Mouse (Mus musculus) urinary bladder, postnatal 36 days (tissue): ENCODE results near the gene Ryr2.

ENCODE experiments used
- DNase-seq, 2 experiments: peaks; one replicate each; pipeline ENCODE4 v3.0.0; 2022; ENCODE audit warnings: low spot score in 2 of 2, mixed read lengths in 1 of 2

The Ryr2 gene

DNA sequence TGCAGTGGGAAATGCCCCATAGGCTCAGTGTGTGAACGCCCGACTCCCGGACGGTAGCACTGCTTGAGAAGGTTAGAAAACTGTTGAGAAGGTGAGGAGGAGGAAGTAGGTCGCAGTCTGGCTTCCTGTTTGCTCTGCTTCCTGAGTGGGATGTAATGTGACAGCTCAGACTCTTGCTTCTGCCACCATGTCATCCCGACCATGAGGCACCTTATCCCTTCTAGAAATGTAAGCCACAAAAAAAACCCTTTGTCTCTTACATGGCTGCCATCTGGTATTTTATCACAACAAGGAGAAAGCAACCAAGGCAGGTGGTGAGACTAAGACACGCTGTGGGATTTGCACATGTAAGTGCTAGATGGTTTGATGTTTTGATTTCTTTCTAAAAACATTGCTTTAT, 12.2 kb downstream of the Ryr2 start:
- DNase-seq, result no peak

DNA sequence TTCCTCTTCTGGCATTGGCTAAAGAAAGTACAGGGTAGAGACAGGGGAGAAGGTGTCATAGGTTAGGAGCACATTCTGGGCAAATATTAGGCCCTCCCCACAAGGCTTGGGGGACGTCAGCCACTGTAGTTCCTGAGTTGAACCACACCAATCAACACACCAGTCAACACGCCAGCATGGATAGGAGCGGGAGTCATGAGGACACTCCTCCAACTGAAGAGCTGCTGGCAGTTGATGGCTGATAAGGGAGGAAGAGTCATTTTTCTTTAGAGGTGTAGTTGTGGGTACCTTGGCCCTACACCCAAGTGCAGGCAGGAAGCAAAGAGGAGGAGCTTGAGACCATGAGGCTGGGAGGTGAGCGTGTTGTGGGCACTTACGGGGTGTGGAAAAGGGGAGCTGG, 13.6 kb downstream of the Ryr2 start:
- no peak for DNase-seq

DNA sequence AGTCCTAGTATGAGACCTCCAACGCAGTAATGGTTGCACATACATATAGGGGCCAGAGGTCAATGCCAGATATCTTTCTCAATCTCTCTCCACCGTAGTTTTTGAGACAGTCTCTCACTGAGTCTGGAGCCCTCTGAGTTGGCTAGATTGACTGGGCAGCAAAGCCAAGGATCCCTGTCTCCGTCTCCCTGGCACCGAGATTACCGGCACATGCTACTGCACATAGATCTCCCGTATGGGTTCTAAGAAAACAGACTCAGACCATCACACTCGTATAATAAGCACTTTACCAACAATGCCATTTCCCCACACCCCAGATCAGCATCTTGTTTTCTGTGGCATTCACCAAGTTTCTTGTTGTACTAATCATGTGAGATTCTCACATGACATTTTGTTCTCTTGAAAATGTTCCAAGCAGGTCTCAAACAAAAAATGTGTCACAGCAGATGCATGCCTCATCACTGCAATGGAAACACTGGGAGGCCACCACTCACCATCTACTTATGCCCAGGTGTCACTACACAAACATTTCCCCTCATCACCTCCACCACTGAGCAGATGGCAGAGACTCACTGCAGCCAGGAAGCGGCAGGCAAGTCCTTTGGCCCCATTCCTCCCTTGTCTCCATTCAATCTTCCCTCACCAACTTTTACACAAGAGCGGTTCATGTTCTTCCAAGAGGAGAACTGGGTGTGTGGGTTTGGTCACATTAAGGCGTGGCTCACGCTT, 14.2 kb downstream of the Ryr2 start:
- DNase-seq, result no peak

DNA sequence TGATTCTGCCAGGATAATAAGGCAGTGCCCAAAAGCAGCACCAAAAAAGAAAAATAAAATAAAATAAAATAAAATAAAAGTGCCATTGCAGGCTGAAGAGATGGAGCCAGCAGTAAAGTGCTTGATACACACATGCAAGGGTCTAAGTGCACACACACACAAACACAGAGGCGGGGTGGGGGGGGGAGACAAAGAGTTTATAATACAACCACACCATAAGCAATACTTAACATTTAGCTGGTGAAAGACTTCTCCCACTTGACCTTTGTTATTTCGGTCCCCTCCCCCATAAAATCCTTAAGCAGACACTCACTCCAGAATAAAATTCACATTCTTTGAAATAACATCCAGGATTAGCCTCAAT, 22.7 kb downstream of the Ryr2 start:
- DNase-seq, result no peak

DNA sequence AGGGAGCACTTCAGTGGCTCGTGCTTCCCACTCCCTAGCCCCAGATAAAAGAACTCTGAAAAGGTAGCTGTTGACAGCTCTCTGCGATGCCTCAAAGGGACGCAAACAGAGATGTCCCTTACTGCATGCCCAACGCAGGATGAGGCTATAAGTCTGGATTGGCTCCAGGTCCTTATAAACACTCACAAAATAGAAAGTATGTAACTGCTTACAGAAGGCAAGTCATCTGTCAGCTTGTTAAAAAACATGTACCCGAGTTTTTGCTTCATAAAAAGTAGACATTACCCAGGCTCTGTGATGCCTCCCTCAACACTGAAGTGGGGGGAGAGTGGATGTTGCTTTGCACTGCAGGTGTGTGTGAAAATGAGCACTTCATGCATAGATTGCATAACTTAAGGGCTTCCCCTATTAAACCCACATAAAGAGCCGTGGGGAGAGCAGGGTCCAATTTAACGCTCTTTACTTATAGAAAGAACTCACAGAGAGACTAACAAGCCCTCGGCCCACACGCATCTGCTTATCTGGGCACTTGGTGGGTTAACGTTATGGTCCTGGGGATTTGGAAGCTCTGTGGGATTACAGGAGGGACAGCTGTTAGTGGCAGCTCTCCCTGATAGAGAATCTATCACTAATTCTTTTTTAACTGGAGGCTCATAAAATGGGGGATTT, 23.2 kb downstream of the Ryr2 start:
- no peak for DNase-seq

DNA sequence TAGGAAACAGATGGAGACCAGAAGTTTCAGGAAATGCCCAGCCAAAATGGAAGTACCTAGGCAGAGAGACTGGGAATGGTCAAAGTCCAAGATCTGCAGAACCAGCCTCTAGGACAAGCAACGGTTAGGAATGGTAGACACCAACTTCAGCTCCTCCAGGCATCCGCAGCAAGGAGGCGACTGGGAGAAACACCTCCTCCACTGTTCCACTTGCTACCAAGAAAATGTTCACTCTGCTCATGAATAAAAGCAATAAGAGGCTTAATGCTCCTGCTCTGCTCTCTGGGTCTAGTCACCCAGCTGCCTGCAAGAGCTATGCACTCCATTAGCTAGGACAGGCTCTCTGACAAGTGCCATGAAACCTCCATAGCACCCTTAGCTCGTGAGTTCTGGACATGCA, 26.2 kb downstream of the Ryr2 start:
- no peak for DNase-seq

DNA sequence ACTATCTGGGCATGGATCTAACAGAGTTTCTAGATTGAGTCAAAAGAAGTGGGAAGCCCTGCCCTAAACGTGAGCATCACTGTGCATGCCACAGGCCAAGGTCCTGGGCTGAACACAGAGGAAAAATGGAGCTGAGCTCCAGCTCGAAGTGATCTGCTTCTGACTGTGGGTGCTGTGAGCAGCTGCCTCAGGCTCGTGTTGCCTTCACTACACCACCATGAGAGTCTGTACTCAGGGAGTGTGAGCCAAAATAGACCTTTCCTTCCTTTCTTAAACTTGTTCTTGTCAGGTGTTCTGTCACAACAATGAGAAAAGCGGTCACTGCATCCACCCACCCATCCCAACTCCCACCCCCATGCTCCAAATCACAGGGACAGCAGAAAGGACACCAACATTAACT, 27.2 kb downstream of the Ryr2 start:
- no peak for DNase-seq

DNA sequence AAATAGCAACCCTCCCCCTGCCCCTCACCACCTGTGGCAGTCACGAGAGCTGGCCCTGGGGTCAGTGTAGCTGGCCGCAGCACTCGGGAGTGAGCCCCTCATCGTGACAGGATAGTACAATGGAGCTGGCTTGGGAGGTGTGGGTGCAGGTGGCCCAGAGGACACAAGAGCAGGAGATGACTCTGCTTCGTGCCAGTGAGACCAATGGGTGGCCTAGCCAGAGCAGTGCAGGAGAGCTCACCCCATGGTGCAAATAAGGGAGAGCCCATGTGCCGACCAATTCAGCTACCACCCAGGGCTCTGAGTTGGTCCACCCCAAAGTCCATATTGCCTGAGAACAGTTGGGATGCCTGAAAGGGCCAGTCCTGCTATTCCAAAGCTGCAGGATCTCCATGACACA, 31.8 kb downstream of the Ryr2 start:
- no peak for DNase-seq

DNA sequence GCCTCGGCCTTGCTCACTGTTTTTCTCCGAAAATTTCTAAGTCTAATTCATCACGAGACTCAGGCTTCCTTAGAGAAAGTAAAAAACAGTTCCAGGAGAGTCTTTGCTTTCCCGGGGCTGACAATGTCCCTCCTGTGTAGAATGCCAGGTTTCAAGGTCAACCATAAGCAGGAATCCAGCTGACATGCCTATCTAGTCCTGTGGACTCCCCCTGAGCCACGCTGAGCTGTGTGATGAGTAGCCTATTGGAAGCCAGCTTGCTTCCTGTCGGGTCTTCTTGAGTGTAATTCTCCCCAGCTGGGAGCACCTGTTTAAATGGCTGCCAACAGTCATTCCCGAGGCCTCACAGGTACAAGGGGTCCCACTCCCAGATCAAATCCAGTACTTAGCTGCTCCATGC, 34.2 kb downstream of the Ryr2 start:
- no peak for DNase-seq

DNA sequence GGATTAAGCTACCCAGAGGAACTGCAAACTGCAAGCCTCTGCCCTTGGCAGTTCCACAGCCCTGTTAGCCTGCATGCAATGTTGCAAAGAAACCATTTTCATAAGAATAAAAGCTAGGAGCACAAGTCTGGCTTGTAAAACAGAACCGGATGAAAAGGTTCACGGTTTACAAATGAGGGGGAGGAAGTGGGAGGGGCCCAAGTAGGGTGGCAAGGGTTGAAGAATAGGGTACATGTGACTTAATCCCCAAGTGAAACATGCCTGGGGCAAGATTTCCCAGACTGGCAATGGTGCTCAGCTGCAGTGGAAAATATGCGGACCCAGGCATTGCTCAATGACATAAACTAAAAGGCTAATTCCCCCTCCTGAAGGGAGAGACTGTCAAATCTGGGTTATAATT, 34.6 kb downstream of the Ryr2 start:
- DNase-seq, result peak in 1 of 2 experiments; percentile 4

DNA sequence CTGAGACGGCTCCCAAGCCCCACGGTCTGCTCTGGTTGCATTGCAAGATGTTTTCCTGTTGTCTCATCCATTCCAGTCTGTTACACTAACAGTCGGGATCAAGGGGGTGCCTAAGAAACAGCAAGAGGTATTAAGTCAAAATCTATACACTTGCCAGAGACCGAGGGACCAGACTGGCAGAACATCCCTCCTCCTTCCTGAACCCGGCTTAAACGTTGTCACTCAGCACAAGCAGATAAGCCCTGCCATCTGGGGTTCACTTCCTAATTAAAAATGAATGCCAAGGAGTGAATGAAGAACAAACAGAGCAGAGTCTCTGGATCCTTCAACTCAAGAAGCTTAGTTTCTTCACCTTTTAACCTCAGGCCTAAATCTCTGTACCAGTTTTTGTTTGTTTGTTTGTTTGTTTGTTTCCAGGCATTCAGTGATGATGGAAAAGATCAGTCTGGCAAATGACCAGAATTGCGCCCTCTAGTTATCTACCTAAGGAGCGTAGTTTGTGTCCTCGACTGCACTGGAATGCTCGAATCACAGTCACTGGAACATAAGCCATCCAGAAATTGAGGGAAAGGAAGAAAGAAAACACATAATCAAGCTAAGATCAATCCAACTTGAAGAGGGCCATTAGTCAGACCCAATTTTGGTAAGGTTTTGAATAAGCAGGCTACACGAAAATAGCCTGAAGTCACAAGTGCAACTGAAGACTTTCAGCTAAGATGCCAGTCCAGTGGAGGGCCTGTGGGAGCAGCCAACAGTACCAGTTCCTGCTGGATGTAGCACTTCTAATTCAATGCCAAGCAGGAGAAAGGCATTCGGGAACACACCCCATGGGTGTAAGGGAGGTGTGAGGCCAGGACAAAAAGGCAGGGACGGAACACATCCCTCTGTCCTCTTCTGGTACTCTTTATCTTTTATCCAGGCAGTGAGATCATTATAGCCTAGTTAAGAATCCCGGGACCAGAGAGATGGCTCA, 36.3 kb downstream of the Ryr2 start:
- no peak for DNase-seq

DNA sequence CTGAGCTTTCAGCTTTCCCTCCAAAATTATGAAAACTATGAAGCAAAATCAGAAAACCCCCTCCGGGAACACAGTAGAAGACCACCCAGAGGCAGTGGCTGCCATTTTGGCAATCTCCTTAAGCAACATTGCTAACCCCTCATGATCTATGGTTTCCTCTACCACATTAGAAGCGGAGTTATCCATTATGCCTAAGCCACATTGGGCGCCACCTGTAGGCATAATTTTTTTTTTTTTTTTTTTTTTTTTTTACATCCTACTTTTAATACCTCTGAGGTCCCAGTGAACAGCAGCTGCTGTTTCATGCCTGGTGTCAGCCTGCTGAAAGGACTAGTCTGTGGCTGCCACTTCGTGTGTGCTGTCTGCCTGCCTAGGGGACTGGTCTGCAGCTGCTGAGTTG, 42.2 kb downstream of the Ryr2 start:
- DNase-seq, result no peak

DNA sequence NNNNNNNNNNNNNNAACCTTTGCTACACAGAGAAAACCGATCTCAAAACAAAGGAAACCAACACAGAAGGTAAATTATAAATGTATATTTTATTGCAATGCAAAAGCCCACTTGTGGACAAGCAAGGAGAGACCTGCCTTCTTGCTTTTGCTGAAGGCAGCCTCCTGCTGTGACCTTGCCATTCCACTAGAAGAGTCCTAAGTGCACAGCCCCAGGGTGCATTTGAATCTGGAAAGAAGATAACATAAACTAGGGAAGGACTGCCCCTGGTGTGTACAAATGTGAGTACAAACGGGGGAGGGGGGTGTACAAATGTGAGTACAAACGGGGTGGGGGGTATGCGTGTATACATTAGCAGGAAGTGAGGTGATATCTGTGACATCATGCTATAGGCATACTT, 43.2 kb downstream of the Ryr2 start:
- no peak for DNase-seq

DNA sequence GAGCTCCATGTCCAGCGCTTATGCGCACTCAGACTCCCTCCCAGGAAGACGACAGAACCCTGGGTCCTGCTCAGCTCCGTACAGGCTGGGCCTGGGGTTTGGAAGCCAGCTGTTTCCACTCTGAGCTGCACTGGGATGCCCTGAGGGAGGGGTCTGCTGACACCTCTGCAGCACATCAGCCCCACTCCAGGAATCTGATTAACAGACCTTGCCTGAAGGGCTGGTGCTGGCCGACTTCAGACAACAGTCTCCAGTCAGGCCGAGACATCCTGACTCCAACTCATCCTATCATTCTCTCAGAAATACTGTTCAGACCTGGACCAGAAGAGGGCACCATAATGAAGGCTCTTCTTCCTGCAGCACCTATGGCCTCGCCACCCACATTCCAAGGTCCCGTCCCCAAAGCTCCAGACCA, 49.4 kb downstream of the Ryr2 start:
- no peak for DNase-seq

DNA sequence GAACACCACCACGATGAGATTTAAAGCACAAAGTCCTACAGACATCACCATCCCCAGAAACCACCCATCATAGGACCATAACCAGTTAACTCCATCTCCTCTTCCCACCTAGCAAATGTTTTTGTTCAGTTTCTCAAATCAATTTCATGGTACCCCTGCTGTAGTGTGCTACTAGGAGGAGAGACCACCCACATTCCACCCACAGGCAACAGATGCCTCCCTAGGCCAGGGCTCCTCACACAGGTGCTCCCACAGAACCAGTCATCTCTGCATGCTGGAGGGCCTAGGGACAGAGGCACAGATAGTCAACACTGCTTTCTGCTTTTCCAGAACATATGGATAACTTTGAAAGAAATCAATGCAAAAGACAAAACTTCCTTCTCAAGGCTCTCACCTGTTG, 50.8 kb downstream of the Ryr2 start:
- DNase-seq, result no peak

DNA sequence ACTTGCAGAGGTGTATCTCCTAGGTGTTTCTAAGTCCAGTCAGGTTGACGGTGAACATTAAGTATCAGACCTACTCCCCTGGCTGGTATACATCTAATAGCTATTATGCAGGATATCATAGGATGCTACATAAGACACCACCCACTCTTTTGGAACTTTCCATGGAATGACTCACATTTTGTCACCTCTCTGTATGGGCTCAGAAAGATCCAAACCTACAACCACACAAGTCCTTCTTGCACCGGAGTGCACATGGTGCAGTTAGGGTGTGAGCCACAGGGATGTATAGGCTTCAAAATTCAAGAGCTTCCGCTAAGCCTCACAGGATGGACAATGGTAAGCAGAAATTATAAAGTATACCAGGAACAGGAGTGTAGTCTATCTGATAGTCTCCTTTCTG, 52.8 kb downstream of the Ryr2 start:
- no peak for DNase-seq

DNA sequence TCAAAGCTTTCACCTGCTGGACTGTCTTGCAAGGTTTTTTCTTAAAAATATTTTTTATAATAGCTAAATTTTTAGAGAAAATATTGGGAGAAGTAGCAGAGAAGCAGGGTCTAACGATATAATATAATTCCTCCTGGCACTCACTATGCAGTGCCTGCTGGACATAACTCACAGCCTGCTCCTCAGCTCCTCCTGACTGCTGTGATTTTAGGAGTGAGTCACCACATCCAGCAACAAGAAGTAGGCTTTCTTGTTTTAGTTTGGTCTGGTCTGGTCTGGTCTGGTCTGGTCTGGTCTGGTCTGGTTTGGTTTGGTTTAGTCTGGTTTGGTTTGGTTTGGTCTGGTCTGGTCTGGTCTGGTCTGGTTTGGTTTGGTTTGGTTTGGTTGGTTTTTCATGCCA, 55.9 kb downstream of the Ryr2 start:
- DNase-seq, result no peak

DNA sequence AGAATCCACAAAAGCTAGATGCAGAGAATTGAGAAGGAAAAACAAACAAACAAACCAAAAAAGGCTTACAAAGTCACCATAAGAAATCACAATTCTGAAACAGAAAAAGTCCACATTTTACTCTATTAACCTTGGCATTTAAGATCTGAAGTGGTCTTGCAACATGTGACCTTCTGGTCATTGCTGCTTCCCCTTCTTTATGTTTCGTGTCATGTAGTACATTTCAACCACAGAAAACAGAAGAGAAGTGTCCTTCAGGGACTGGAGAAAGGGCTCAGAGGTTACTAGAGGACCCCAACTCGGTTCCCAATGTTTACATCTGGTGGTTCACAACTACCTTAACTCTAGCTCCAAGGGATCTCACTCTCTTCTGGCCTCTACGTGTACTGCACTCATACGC, 59.7 kb downstream of the Ryr2 start:
- no peak for DNase-seq

DNA sequence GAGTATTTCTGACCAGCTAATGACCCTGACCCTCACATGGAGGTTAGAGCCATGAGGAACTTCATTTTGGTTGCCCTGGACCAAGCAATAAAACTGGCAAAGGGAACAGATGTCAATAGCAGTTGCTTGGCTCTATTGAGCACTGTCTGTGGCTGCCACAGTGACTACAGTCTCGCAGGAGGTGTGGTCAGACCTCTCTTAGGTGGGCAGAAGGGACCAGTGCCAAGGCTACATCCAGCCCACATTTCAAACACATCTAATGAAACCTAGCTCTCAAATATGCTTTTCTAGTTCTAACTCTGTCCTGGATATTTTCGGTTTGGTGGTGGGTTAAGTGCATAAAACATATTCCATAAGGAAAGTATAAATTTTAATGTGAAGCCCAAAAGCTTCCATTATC, 62.0 kb downstream of the Ryr2 start:
- DNase-seq, result no peak

DNA sequence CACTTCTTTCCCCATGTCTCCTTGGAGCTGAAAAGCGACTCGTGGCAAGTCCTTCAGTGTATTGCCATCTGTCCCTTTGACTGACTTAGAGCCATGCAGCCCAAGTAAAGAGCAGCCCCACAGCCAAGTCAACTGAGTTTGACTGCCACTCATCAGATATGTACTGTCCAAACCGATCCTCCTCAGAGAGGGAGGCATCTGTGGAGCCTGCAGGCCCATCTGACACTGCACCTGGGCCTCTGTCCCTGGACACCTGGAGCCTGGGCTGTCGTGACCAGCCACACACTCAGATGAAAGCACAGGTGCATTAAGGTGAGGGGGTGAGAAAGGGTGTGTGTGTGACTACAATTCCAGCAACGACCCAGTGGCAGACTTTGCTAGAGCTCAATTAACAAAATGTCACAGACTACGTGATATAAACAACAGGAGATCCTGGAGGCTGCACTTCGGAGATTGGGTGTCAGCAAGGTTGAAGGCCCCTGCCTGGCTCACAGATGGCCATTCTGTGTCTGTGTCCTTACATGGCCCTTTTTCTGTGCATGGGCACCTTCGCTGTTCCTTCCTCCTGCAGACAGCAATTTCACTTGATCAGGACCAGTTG, 63.8 kb downstream of the Ryr2 start:
- no peak for DNase-seq

DNA sequence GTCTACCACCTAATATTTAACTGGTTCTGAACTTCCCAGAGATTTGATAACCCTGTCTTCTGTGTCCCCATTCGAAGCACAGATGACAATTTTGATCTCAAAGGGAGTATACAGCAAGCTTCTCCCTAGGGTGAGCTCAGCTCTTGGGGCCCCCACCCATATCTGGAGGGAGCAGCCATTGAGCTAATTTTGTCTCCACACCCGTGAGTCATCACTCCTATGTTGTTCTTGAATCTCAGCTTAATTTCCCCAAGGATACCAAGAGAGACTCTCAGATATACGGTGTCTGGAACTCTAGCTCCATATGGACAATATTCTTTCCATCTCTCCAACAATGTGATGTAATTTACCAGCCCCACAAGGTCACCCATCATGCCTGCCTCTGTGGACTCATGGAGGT, 66.8 kb downstream of the Ryr2 start:
- no peak for DNase-seq

DNA sequence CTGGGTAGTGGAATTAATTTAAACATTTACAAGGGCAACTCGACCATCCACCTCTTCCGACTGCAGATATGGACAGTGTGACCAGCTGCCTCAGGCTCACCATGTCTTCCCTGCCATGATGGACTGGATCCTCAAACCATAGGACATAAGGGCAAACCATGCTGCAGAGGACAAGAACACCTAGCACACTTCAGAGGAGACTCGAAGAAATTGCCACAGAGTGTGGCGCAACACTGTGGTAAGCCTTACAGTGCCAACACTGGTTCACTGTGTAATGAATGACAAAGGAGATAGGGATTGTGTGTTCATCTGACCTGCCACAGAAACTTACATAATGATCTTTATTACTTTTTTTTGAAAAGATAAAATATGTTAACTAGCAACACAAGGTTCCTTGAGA, 68.1 kb downstream of the Ryr2 start:
- no peak for DNase-seq
